Mouse (Mus musculus): ENCODE measurements around the gene 3110082I17Rik.

Gene 3110082I17Rik

DNA sequence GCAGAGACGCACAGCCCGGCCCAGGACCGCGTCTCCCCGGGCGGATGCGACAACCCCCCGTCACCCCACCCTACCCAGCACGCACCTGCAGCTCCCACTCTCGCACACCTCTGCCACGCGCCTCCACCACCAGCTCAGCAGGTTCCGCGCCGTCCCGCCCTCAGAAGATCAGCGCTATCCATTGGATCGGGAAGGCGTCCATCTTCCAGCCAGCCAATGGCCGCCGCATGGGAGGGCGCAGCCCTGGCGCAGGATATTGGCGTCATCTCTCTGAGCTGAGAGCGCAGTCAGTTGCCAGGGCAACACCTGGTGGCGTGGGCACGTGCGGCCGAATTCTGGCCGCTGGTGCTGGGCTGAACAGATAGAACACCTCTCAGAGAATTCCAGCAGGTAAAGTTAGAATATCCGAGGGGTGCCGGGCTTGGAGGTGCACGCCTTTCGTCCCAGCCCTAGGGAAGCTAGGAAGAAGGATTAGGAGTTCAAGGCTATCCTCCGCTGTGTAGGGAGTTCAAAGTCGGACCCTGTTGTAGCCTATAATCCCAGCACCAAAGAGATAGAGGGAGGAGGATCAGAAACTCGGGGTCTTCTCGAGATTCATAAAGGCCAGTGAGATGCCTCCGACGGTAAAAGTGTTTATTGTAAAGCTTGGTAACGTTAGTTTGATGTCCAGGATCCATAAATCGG lies at the start of gene 3110082I17Rik:
Gene 3110082I17Rik, minus strand, starts transcription at position 144 of the 684 bp plus-strand sequence.
- peaks cover 18% of the 10 kb centered on the region for H3K4me1 ChIP-seq (replicated peaks; ENCODE audit: low read depth, low read length)
- H3K9me3 ChIP-seq (ENCODE audit: low read length), result no peaks in the 10 kb centered on the region
- TF ChIP-seq NANOG (IDR thresholded peaks at IDR 0.05; ENCODE audit: borderline replicate concordance, low read length) (no peak), POU5F1 (IDR thresholded peaks at IDR 0.05; ENCODE audit: borderline replicate concordance, low read length) (no peak), CTCF (conservative IDR thresholded peaks at IDR 0.05; ENCODE audit: low read length) (no peak)
- H3K36me3 ChIP-seq (ENCODE audit: insufficient read depth, low read length), result peaks cover 31% of the 10 kb centered on the region
- peak within 1 kb of the TSS; percentile 89 for H3K4me3 ChIP-seq (replicated peaks; ENCODE audit: low read length)
- peaks cover 14% of the 10 kb centered on the region; the same call in 1 of the 2 replicates for H3K27me3 ChIP-seq (ENCODE audit: insufficient read depth, low read length)

DNA sequence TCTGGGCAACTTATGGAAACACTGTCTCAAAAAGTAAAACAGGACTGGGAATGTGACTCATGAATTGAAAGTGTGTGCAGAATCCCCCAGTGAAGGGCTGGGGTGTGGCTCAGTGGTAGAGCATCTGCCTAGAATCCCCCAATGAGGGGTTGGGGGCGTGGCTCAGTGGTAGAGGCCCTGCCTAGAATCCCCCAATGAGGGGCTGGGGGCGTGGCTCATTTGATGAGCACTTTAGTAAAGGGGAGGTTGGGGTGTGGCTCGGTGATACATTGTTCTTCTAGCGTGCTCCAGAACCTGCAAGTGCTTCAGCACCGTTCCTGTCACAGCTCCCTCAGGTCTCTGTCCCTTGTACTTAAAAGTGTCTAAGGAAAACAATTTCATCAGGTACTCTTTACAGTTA lies 45.9 kb upstream of the 3110082I17Rik start:
- no peaks in the 10 kb centered on the region for H3K36me3 ChIP-seq (ENCODE audit: insufficient read depth, low read length)
- TF ChIP-seq POU5F1 (IDR thresholded peaks at IDR 0.05; ENCODE audit: borderline replicate concordance, low read length) (no peak), CTCF (conservative IDR thresholded peaks at IDR 0.05; ENCODE audit: low read length) (no peak), NANOG (IDR thresholded peaks at IDR 0.05; ENCODE audit: borderline replicate concordance, low read length) (no peak)
- H3K27me3 ChIP-seq (ENCODE audit: insufficient read depth, low read length), result peaks cover 60% of the 10 kb centered on the region
- H3K4me3 ChIP-seq (replicated peaks; ENCODE audit: low read length), result no peak overlapping the region
- H3K4me1 ChIP-seq (replicated peaks; ENCODE audit: low read depth, low read length), result peaks cover 24% of the 10 kb centered on the region
- H3K9me3 ChIP-seq (ENCODE audit: low read length), result no peaks in the 10 kb centered on the region

DNA sequence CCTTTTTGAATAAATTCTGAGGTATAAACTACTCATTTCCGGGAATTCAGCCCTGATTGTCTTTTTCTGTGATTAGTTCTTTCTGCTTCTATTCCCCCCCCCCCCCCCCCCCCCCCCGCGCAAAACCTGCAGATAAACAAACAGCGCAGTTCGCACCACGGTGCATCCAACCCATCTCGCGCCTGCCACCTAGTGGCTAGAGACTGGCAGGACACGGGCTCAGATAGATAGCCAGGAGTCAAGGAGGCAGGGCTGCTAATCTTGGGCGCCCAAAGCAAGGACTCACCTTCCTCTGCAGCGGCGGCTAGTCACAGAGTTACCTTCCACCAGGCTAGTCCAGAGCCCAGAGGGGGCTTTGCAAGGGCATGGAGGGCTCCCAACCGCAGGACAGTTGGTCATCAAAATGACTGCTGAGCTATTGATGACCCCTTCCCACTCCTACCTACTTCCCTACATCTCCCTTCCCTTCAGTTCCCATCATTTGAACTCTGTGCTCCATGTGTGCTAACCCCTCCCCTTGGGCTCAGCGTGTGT lies 44.8 kb upstream of the 3110082I17Rik start:
- Histone ChIP-seq H3K4me1 (replicated peaks; ENCODE audit: low read depth, low read length) (peaks cover 16% of the 10 kb centered on the region), H3K9me3 (ENCODE audit: low read length) (no peaks in the 10 kb centered on the region), H3K36me3 (ENCODE audit: insufficient read depth, low read length) (no peaks in the 10 kb centered on the region), H3K4me3 (replicated peaks; ENCODE audit: low read length) (no peak overlapping the region), H3K27me3 (ENCODE audit: insufficient read depth, low read length) (peaks cover 57% of the 10 kb centered on the region)
- TF ChIP-seq NANOG (IDR thresholded peaks at IDR 0.05; ENCODE audit: borderline replicate concordance, low read length) (no peak), CTCF (conservative IDR thresholded peaks at IDR 0.05; ENCODE audit: low read length) (peak; percentile 87)

DNA sequence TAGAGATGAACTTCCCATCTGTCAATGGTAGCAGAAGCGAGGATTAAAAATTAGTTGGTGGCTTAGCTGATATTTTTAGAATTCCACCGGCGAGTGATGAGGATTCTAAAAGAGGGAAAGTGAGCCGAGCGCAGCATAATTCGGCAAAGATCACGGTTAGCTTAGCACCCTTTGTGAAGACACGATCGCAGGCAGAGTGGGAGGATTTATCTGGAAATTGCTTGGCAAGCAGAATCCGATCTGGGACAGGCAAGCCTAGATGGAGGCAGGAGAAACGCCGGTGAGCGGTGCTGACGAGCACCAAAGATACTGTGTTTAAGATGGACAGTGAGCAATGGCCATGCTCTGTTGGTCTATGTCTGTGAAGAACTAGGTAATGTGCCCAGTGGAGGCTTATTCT lies 42.0 kb upstream of the 3110082I17Rik start:
- Histone ChIP-seq H3K27me3 (ENCODE audit: insufficient read depth, low read length) (peaks cover 49% of the 10 kb centered on the region), H3K9me3 (ENCODE audit: low read length) (no peaks in the 10 kb centered on the region), H3K4me3 (replicated peaks; ENCODE audit: low read length) (no peak overlapping the region), H3K4me1 (replicated peaks; ENCODE audit: low read depth, low read length) (peaks cover 16% of the 10 kb centered on the region), H3K36me3 (ENCODE audit: insufficient read depth, low read length) (no peaks in the 10 kb centered on the region)
- TF ChIP-seq CTCF (conservative IDR thresholded peaks at IDR 0.05; ENCODE audit: low read length), result no peak

DNA sequence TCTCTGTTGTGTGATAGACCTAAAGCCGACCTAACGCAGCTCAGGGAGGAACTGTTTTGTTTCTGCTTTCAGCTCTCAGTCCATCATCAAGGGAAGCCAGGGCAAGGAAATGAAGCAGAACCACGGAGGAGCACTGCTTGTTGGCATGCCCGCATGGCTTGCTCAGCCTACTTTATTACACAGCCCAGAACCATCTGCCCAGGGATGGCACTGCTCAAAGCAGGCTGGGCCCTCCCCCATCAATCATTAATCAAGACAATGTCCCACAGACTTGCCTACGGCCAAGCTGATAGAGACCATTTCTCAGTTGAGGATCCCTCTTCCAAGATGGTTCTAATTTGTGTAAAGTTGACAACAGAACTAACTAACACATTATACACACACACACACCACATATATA lies 38.5 kb upstream of the 3110082I17Rik start:
- TF ChIP-seq POU5F1 (IDR thresholded peaks at IDR 0.05; ENCODE audit: borderline replicate concordance, low read length), result no peak
- TF ChIP-seq CTCF (conservative IDR thresholded peaks at IDR 0.05; ENCODE audit: low read length), result no peak
- no peak for TF ChIP-seq NANOG (IDR thresholded peaks at IDR 0.05; ENCODE audit: borderline replicate concordance, low read length)

DNA sequence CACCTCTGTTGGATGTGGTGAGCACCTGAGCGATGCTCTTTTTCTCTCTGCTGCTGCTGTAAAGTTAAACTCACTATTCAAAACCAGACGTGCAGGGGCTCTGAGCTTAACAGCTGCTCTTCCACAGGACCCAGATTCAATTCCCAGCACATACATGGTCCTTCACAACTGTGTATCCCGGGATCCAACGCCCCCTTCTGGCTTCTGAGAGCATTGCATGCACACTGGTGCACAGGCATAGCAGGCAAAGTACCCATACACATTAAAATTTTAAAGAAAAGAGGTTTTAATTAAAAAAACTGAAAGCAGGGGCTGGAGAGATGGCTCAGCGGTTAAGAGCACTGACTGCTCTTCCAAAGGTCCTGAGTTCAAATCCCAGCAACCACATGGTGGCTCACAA lies 36.6 kb upstream of the 3110082I17Rik start:
- peaks cover 48% of the 10 kb centered on the region for H3K27me3 ChIP-seq (ENCODE audit: insufficient read depth, low read length)
- H3K9me3 ChIP-seq (ENCODE audit: low read length), result no peaks in the 10 kb centered on the region
- peak; percentile 68 for TF ChIP-seq CTCF (conservative IDR thresholded peaks at IDR 0.05; ENCODE audit: low read length)
- TF ChIP-seq POU5F1 (IDR thresholded peaks at IDR 0.05; ENCODE audit: borderline replicate concordance, low read length), result no peak
- peaks cover 9% of the 10 kb centered on the region for H3K4me1 ChIP-seq (replicated peaks; ENCODE audit: low read depth, low read length)
- no peak overlapping the region for H3K4me3 ChIP-seq (replicated peaks; ENCODE audit: low read length)
- no peaks in the 10 kb centered on the region for H3K36me3 ChIP-seq (ENCODE audit: insufficient read depth, low read length)

More for the DNA sequence above, 38.5 kb upstream of the 3110082I17Rik start:
- Histone ChIP-seq H3K4me3 (replicated peaks; ENCODE audit: low read length) (no peak overlapping the region), H3K4me1 (replicated peaks; ENCODE audit: low read depth, low read length) (peaks cover 9% of the 10 kb centered on the region), H3K9me3 (ENCODE audit: low read length) (no peaks in the 10 kb centered on the region), H3K36me3 (ENCODE audit: insufficient read depth, low read length) (no peaks in the 10 kb centered on the region), H3K27me3 (ENCODE audit: insufficient read depth, low read length) (peaks cover 55% of the 10 kb centered on the region)

DNA sequence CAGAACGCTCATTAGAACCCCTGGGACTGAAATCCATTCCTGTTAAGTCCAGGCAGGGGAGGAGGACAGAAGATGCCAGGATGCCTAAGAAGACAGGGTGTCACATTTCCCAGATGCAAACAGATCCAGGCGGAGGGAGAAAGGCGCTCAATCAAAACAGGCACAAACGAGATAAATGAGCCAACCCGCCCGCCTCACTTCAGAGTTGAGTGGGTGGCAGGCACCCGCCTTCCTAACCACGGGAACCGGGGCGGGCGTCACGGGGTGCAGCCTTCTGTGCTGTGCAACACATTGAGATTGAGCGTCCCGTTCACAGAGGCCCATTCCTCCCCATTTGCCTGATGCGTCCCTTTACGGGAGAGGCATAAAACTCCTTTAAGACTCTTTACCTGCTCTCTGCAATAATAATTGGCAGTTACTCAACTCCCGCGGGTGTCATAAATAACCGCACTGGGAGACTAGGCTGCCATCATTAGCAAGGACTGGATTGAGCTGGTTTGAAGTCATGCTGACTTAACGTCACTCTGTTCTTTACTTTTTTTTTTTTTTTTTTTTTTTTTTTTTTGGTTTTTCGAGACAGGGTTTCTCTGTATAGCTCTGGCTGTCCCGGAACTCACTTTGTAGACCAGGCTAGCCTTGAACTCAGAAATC lies 34.8 kb upstream of the 3110082I17Rik start:
- Histone ChIP-seq H3K36me3 (ENCODE audit: insufficient read depth, low read length) (no peaks in the 10 kb centered on the region), H3K27me3 (ENCODE audit: insufficient read depth, low read length) (peaks cover 42% of the 10 kb centered on the region), H3K4me3 (replicated peaks; ENCODE audit: low read length) (peak overlapping the region; percentile 46), H3K4me1 (replicated peaks; ENCODE audit: low read depth, low read length) (peaks cover 22% of the 10 kb centered on the region), H3K9me3 (ENCODE audit: low read length) (no peaks in the 10 kb centered on the region)
- TF ChIP-seq NANOG (IDR thresholded peaks at IDR 0.05; ENCODE audit: borderline replicate concordance, low read length), result no peak
- no peak for TF ChIP-seq CTCF (conservative IDR thresholded peaks at IDR 0.05; ENCODE audit: low read length)
- TF ChIP-seq POU5F1 (IDR thresholded peaks at IDR 0.05; ENCODE audit: borderline replicate concordance, low read length), result no peak

DNA sequence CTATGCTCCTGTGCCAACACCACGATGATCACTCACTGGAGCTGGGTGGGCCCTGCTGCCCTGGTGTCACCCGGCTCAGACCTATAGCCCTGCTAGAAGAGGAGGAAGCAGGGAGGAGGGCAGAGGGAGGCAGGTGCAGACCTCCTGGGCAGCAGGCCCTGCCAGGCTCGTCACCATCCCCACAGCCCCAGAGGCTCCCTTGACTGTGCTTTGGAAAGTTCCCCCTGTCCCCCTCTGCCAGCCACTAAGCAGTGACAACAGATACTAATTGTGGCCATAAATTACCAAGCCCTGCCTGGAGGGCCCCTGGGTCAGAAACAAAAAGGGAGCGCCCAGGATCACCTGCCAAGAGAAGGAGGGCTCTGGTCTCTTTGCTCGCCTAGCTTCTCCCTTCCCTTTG lies 33.4 kb upstream of the 3110082I17Rik start:
- TF ChIP-seq CTCF (conservative IDR thresholded peaks at IDR 0.05; ENCODE audit: low read length), result no peak
- TF ChIP-seq POU5F1 (IDR thresholded peaks at IDR 0.05; ENCODE audit: borderline replicate concordance, low read length), result no peak
- TF ChIP-seq NANOG (IDR thresholded peaks at IDR 0.05; ENCODE audit: borderline replicate concordance, low read length), result no peak
- H3K9me3 ChIP-seq (ENCODE audit: low read length), result no peaks in the 10 kb centered on the region

More for the DNA sequence above, 33.4 kb upstream of the 3110082I17Rik start:
- Histone ChIP-seq H3K4me1 (replicated peaks; ENCODE audit: low read depth, low read length) (peaks cover 29% of the 10 kb centered on the region), H3K27me3 (ENCODE audit: insufficient read depth, low read length) (peaks cover 36% of the 10 kb centered on the region), H3K36me3 (ENCODE audit: insufficient read depth, low read length) (no peaks in the 10 kb centered on the region), H3K4me3 (replicated peaks; ENCODE audit: low read length) (no peak overlapping the region)
